8 mouse cellular contexts compared by ENCODE assay signal in the genomic region with DNA sequence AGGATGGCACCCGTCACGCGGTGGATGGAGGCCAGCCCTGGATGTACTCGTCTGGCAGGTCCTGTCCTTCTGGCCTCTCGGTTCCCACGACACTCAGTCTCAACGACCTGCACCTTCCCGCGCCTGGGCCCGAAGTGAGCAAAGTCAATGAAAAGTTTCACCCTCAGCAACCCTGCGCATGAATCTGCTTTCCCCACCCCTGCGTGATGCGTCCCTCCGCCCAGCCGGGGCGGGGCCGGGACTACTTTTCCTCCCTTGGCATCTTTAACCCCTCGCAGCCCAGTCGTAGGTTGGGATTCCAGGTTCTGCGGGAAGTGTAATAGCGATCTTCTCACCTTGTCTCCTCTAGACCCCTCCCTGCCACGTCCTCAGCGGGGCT. TPM values are rescaled to one million over a fixed set of nuclear protein-coding genes. Genes with fewer than 3 reads are reported as not detected.
A peak's percentile ranks its signal among the peaks of the same experiment; 100 is the strongest.
DNase-seq lines count a peak whose midpoint lies in the region; ATAC-seq and TF ChIP-seq lines count a peak whose summit lies in the region.

No protein-coding gene starts in this region.

- peak overlapping the region; percentile 85 for H3K9ac ChIP-seq in CH12.LX (ENCODE audit: insufficient read depth, low read depth)
- peak overlapping the region; percentile 88 for H3K9ac ChIP-seq in forebrain, embryonic 12.5 days
- H3K9ac ChIP-seq in heart, postnatal 0 days (replicated peaks; ENCODE audit: low read depth, low read length): peak overlapping the region; percentile 88
- H3K9ac ChIP-seq in liver, embryonic 14.5 days (replicated peaks): peak overlapping the region; percentile 86
- H3K9ac ChIP-seq in stomach, embryonic 15.5 days: peak overlapping the region; percentile 97

- peak; percentile 88 for DNase-seq in CH12.LX (ENCODE audit: extremely low read depth)
- peak; percentile 79 for DNase-seq in c-Kit-positive CD71-positive TER-119-negative erythroid progenitor cells, embryonic 14.5 days (ENCODE audit: low read depth)
- DNase-seq in heart, postnatal 0 days (ENCODE audit: low spot score): peak; percentile 91
- DNase-seq in kidney, postnatal 36 days: peak; percentile 95
- peak; percentile 77 to 83 (median 82) for DNase-seq in liver, embryonic 14.5 days (ENCODE audit: low read depth in 3 of 3, low spot score in 3 of 3)
- DNase-seq in neural tube, embryonic 10.5 days (ENCODE audit: extremely low spot score, low spot score): peak; percentile 95

- peaks cover 38% of the 10 kb centered on the region for H3K79me2 ChIP-seq in CH12.LX (replicated peaks; ENCODE audit: control insufficient read depth, extremely low read depth, insufficient read depth, poor library complexity, severe bottlenecking)

- in situ Hi-C loops in CH12.LX (cut with MboI; ENCODE audit: low pct_ligation_motif_present, low pct_unique_long_range_greater_than_20kb, low sequenced_read_pairs): no loop called here

- dilution Hi-C loops in CH12.LX (cut with MboI; ENCODE audit: extremely low pct_ligation_motif_present, extremely low pct_unique_long_range_greater_than_20kb, low sequenced_read_pairs): no loop called here

- 0 out of 2 replicates have a peak, but pooled peaks have one; percentile 16 for TF ChIP-seq EP300 in CH12.LX (IDR thresholded peaks at IDR 0.05; ENCODE audit: low read length)
- TF ChIP-seq EP300 in heart, postnatal 0 days (IDR thresholded peaks at IDR 0.05; ENCODE audit: low read depth): no peak; the same call in 1 of the 2 replicates
- TF ChIP-seq EP300 in liver, embryonic 14.5 days (IDR thresholded peaks at IDR 0.05; ENCODE audit: low read depth): peak; percentile 62

- peaks cover 3 to 19% of the 10 kb centered on the region in 2 experiments for H3K36me3 ChIP-seq in CH12.LX (replicated peaks in 1 of 2; ENCODE audit: control insufficient read depth in 1 of 2, insufficient read depth in 1 of 2, low read length in 1 of 2)
- H3K36me3 ChIP-seq in forebrain, embryonic 12.5 days (replicated peaks): peaks cover 5% of the 10 kb centered on the region; the same call in 1 of the 2 replicates
- H3K36me3 ChIP-seq in heart, postnatal 0 days (replicated peaks; ENCODE audit: control insufficient read depth, insufficient read depth, low read length): no peaks in the 10 kb centered on the region
- peaks cover 5% of the 10 kb centered on the region; the same call in 1 of the 2 replicates for H3K36me3 ChIP-seq in liver, embryonic 14.5 days (replicated peaks; ENCODE audit: control insufficient read depth, insufficient read depth, low read depth)
- H3K36me3 ChIP-seq in stomach, embryonic 15.5 days: 0 out of 2 replicates have a peak, but pooled peaks cover under 1% of the 10 kb centered on the region

- peak overlapping the region; percentile 58 for H3K4me2 ChIP-seq in CH12.LX (ENCODE audit: insufficient read depth, low read depth, poor library complexity, severe bottlenecking)
- H3K4me2 ChIP-seq in forebrain, embryonic 12.5 days: peak overlapping the region; percentile 96
- peak overlapping the region; percentile 85 for H3K4me2 ChIP-seq in heart, postnatal 0 days (ENCODE audit: low read depth, low read length)
- peak overlapping the region; percentile 71 for H3K4me2 ChIP-seq in liver, embryonic 14.5 days (ENCODE audit: low read depth)
- H3K4me2 ChIP-seq in stomach, embryonic 15.5 days: peak overlapping the region; percentile 92

- no peak for TF ChIP-seq CTCF in CH12.LX (conservative IDR thresholded peaks at IDR 0.05 in 1 of 2, IDR thresholded peaks at IDR 0.05 in 1 of 2; ENCODE audit: low read depth in 2 of 2, low read length in 2 of 2)
- no peak for TF ChIP-seq CTCF in heart, postnatal 0 days (IDR thresholded peaks at IDR 0.05; ENCODE audit: low read depth)
- TF ChIP-seq CTCF in liver, embryonic 14.5 days (IDR thresholded peaks at IDR 0.05; ENCODE audit: low read depth): no peak

- peak overlapping the region; percentile 74 to 89 (median 89) for H3K4me3 ChIP-seq in CH12.LX (replicated peaks in 1 of 3; ENCODE audit: low read depth in 2 of 3, low read length in 2 of 3, poor library complexity in 1 of 3)
- peak overlapping the region; percentile 86 for H3K4me3 ChIP-seq in forebrain, embryonic 12.5 days (replicated peaks)
- H3K4me3 ChIP-seq in heart, postnatal 0 days (ENCODE audit: low read depth, low read length): peak overlapping the region; percentile 86
- peak overlapping the region; percentile 87 to 89 for H3K4me3 ChIP-seq in liver, embryonic 14.5 days (ENCODE audit: insufficient read depth in 1 of 2, low read depth in 2 of 2, low read length in 2 of 2)
- peak overlapping the region; percentile 93 for H3K4me3 ChIP-seq in stomach, embryonic 15.5 days (replicated peaks)

- no peak for TF ChIP-seq RAD21 in CH12.LX (IDR thresholded peaks at IDR 0.05; ENCODE audit: low read depth, low read length)

- peak; percentile 14 for ATAC-seq in forebrain, embryonic 12.5 days (ENCODE audit: low FRiP score)
- peak; percentile 18; the same call in 1 of the 2 replicates for ATAC-seq in heart, postnatal 0 days (ENCODE audit: insufficient read depth, low read depth)
- peak; percentile 50 for ATAC-seq in liver, embryonic 14.5 days (ENCODE audit: insufficient read depth)
- ATAC-seq in stomach, embryonic 15.5 days (ENCODE audit: insufficient read depth, low FRiP score, low read depth): peak; percentile 21; the same call in 1 of the 2 replicates

- peak; percentile 100 for TF ChIP-seq POLR2A in CH12.LX (IDR thresholded peaks at IDR 0.05; ENCODE audit: low read depth, low read length)

- H3K4me1 ChIP-seq in CH12.LX (ENCODE audit: control insufficient read depth in 1 of 2, insufficient read depth in 2 of 2): peaks cover 3 to 22% of the 10 kb centered on the region in 2 experiments; a peak in 2 of 4 replicates
- peaks cover 30% of the 10 kb centered on the region for H3K4me1 ChIP-seq in forebrain, embryonic 12.5 days
- H3K4me1 ChIP-seq in heart, postnatal 0 days (ENCODE audit: control insufficient read depth, insufficient read depth): peaks cover 10% of the 10 kb centered on the region; the same call in 1 of the 2 replicates
- H3K4me1 ChIP-seq in liver, embryonic 14.5 days (replicated peaks; ENCODE audit: control insufficient read depth in 2 of 2, insufficient read depth in 2 of 2, low read length in 1 of 2): peaks cover 12 to 15% of the 10 kb centered on the region in 2 experiments
- H3K4me1 ChIP-seq in stomach, embryonic 15.5 days: peaks cover 2% of the 10 kb centered on the region; the same call in 1 of the 2 replicates

- peak overlapping the region; percentile 86 for H3K27ac ChIP-seq in CH12.LX (ENCODE audit: insufficient read depth, low read depth)
- H3K27ac ChIP-seq in forebrain, embryonic 12.5 days: peak overlapping the region; percentile 89
- H3K27ac ChIP-seq in heart, postnatal 0 days (ENCODE audit: low read depth): peak overlapping the region; percentile 96
- peak overlapping the region; percentile 92 for H3K27ac ChIP-seq in liver, embryonic 14.5 days
- peak overlapping the region; percentile 98 for H3K27ac ChIP-seq in stomach, embryonic 15.5 days

- WGBS in forebrain, embryonic 12.5 days: under 1% methylated on average over 23 of the region's 23 CpGs
- 0% methylated on average over 23 of the region's 23 CpGs for WGBS in heart, postnatal 0 days
- 0% methylated on average over 23 of the region's 23 CpGs for WGBS in liver, embryonic 14.5 days (ENCODE audit: insufficient replicate concordance)
- 0% methylated on average over 23 of the region's 23 CpGs for WGBS in stomach, embryonic 15.5 days

- H3K27me3 ChIP-seq in CH12.LX (replicated peaks): no peaks in the 10 kb centered on the region
- H3K27me3 ChIP-seq in forebrain, embryonic 12.5 days: no peaks in the 10 kb centered on the region
- H3K27me3 ChIP-seq in heart, postnatal 0 days (ENCODE audit: control insufficient read depth, insufficient read depth, low read length): no peaks in the 10 kb centered on the region
- no peaks in the 10 kb centered on the region for H3K27me3 ChIP-seq in liver, embryonic 14.5 days (ENCODE audit: control insufficient read depth, insufficient read depth, low read length)
- H3K27me3 ChIP-seq in stomach, embryonic 15.5 days (replicated peaks): no peaks in the 10 kb centered on the region

- H3K9me3 ChIP-seq in CH12.LX (replicated peaks; ENCODE audit: low read length): no peaks in the 10 kb centered on the region
- no peaks in the 10 kb centered on the region for H3K9me3 ChIP-seq in forebrain, embryonic 12.5 days
- no peaks in the 10 kb centered on the region for H3K9me3 ChIP-seq in heart, postnatal 0 days (replicated peaks; ENCODE audit: control insufficient read depth, low read length)
- no peaks in the 10 kb centered on the region for H3K9me3 ChIP-seq in liver, embryonic 14.5 days (ENCODE audit: control insufficient read depth, low read length)
- no peaks in the 10 kb centered on the region for H3K9me3 ChIP-seq in stomach, embryonic 15.5 days

RNA-seq across cellular contexts. Expression of a gene that starts 0.5 kb away (rescaled TPM):
- total RNA-seq in CH12.LX (2012; rRNA removed) (21.8 and 25.3 TPM in 2 replicates), CH12.LX (2014; rRNA removed) (5.0 and 5.6 TPM in 2 replicates)
- 18.9 and 22.0 TPM in 2 replicates for polyA plus RNA-seq in CH12.LX (2012; ENCODE audit: insufficient read length, low read depth)
- polyA plus RNA-seq in forebrain, embryonic 12.5 days (2016; fragmentation: Nextera tagmentation; extraction: Ambion mirVana): 24.4 and 24.8 TPM in 2 replicates
- total RNA-seq in heart, postnatal 0 days (2014; rRNA removed; ENCODE audit: low replicate concordance): 19.2 and 75.8 TPM in 2 replicates
- polyA plus RNA-seq in heart, postnatal 0 days (2015; fragmentation: Nextera tagmentation; extraction: Ambion mirVana): 16.0 and 18.2 TPM in 2 replicates
- 4.9 and 5.1 TPM in 2 replicates for polyA plus RNA-seq in liver, embryonic 14.5 days (2012; rRNA removed)
- polyA plus RNA-seq in liver, embryonic 14.5 days (2014; fragmentation: Nextera tagmentation; extraction: Ambion mirVana): 5.6 and 7.2 TPM in 2 replicates
- polyA plus RNA-seq in stomach, embryonic 15.5 days (2015; fragmentation: Nextera tagmentation; extraction: Ambion mirVana): 26.6 and 27.9 TPM in 2 replicates

RNA-seq across cellular contexts. Expression of a gene that starts 13.6 kb away (rescaled TPM):
- total RNA-seq in CH12.LX (2012; rRNA removed) (86.3 and 126 TPM in 2 replicates), CH12.LX (2014; rRNA removed) (116 and 137 TPM in 2 replicates)
- 177 and 228 TPM in 2 replicates for polyA plus RNA-seq in CH12.LX (2012; ENCODE audit: insufficient read length, low read depth)
- 138 and 140 TPM in 2 replicates for polyA plus RNA-seq in forebrain, embryonic 12.5 days (2016; fragmentation: Nextera tagmentation; extraction: Ambion mirVana)
- 26.9 and 31.0 TPM in 2 replicates for total RNA-seq in heart, postnatal 0 days (2014; rRNA removed; ENCODE audit: low replicate concordance)
- polyA plus RNA-seq in heart, postnatal 0 days (2015; fragmentation: Nextera tagmentation; extraction: Ambion mirVana): 60.7 and 65.3 TPM in 2 replicates
- 42.3 and 72.6 TPM in 2 replicates for polyA plus RNA-seq in liver, embryonic 14.5 days (2012; rRNA removed)
- 120 and 130 TPM in 2 replicates for polyA plus RNA-seq in liver, embryonic 14.5 days (2014; fragmentation: Nextera tagmentation; extraction: Ambion mirVana)
- polyA plus RNA-seq in stomach, embryonic 15.5 days (2015; fragmentation: Nextera tagmentation; extraction: Ambion mirVana): 128 and 134 TPM in 2 replicates

RNA-seq across cellular contexts. Expression of a gene that starts 14.0 kb away (rescaled TPM):
- 177 and 190 TPM in 2 replicates for total RNA-seq in CH12.LX (2012; rRNA removed)
- 150 and 161 TPM in 2 replicates for total RNA-seq in CH12.LX (2014; rRNA removed)
- polyA plus RNA-seq in CH12.LX (2012; ENCODE audit: insufficient read length, low read depth): 205 and 222 TPM in 2 replicates
- polyA plus RNA-seq in forebrain, embryonic 12.5 days (2016; fragmentation: Nextera tagmentation; extraction: Ambion mirVana): 184 and 185 TPM in 2 replicates
- total RNA-seq in heart, postnatal 0 days (2014; rRNA removed; ENCODE audit: low replicate concordance): 2,020 and 2,039 TPM in 2 replicates
- 1,019 and 1,040 TPM in 2 replicates for polyA plus RNA-seq in heart, postnatal 0 days (2015; fragmentation: Nextera tagmentation; extraction: Ambion mirVana)
- polyA plus RNA-seq in liver, embryonic 14.5 days (2012; rRNA removed): 74.9 and 85.0 TPM in 2 replicates
- 72.1 and 80.6 TPM in 2 replicates for polyA plus RNA-seq in liver, embryonic 14.5 days (2014; fragmentation: Nextera tagmentation; extraction: Ambion mirVana)
- polyA plus RNA-seq in stomach, embryonic 15.5 days (2015; fragmentation: Nextera tagmentation; extraction: Ambion mirVana): 153 and 185 TPM in 2 replicates

RNA-seq across cellular contexts. Expression of a gene that starts 55.9 kb away (rescaled TPM):
- total RNA-seq in CH12.LX (2012; rRNA removed) (12.8 and 14.9 TPM in 2 replicates), CH12.LX (2014; rRNA removed) (14.4 and 14.7 TPM in 2 replicates)
- polyA plus RNA-seq in CH12.LX (2012; ENCODE audit: insufficient read length, low read depth): 15.8 and 17.2 TPM in 2 replicates
- 25.8 and 27.2 TPM in 2 replicates for polyA plus RNA-seq in forebrain, embryonic 12.5 days (2016; fragmentation: Nextera tagmentation; extraction: Ambion mirVana)
- 41.5 and 58.7 TPM in 2 replicates for total RNA-seq in heart, postnatal 0 days (2014; rRNA removed; ENCODE audit: low replicate concordance)
- 27.8 and 30.3 TPM in 2 replicates for polyA plus RNA-seq in heart, postnatal 0 days (2015; fragmentation: Nextera tagmentation; extraction: Ambion mirVana)
- polyA plus RNA-seq in liver, embryonic 14.5 days (2012; rRNA removed): 4.4 and 5.1 TPM in 2 replicates
- polyA plus RNA-seq in liver, embryonic 14.5 days (2014; fragmentation: Nextera tagmentation; extraction: Ambion mirVana): 2.7 and 5.0 TPM in 2 replicates
- polyA plus RNA-seq in stomach, embryonic 15.5 days (2015; fragmentation: Nextera tagmentation; extraction: Ambion mirVana): 24.1 and 24.6 TPM in 2 replicates

Comparison
In these comparisons a context has a peak if more than half of its experiments do, and no peak if none do; other contexts are left out.
1. Peak in every context shown above with its lines: DNase-seq, ATAC-seq, H3K4me3 ChIP-seq and H3K27ac ChIP-seq.